Mouse (Mus musculus): ENCODE measurements around the gene Il17d. TPM values are rescaled to one million over a fixed set of nuclear protein-coding genes. Genes with fewer than 3 reads are reported as not detected.

Il17d gene
- 23.9 and 24.8 TPM in 2 replicates for polyA plus RNA-seq (2012; rRNA removed)

GRCm38 (mm10) chr14:57524671-57525387, at the start of gene Il17d:
TSS of gene Il17d (plus strand) at chr14:57524777.
- TF ChIP-seq POLR2A (IDR thresholded peaks at IDR 0.05; ENCODE audit: extremely low read depth, insufficient read depth, low read length) (no peak), CTCF (IDR thresholded peaks at IDR 0.05; ENCODE audit: extremely low read depth, insufficient read depth, low read length) (no peak)
- Histone ChIP-seq H3K27ac (ENCODE audit: insufficient read depth, low read length) (peak within 1 kb of the TSS; percentile 88), H3K4me1 (ENCODE audit: control insufficient read depth, insufficient read depth, low read length) (peaks cover 9% of the 10 kb centered on the region; the same call in 1 of the 2 replicates), H3K4me3 (ENCODE audit: insufficient read depth, low read length) (peak within 1 kb of the TSS; percentile 89)

GRCm38 (mm10) chr14:57475057-57475456, 49.5 kb upstream of the Il17d start:
- Histone ChIP-seq H3K27ac (ENCODE audit: insufficient read depth, low read length) (0 out of 2 replicates have a peak overlapping the region, but pooled peaks have one; percentile 87), H3K4me1 (ENCODE audit: control insufficient read depth, insufficient read depth, low read length) (peaks cover 5% of the 10 kb centered on the region), H3K4me3 (ENCODE audit: insufficient read depth, low read length) (no peak overlapping the region)
- TF ChIP-seq POLR2A (IDR thresholded peaks at IDR 0.05; ENCODE audit: extremely low read depth, insufficient read depth, low read length), result no peak
- TF ChIP-seq CTCF (IDR thresholded peaks at IDR 0.05; ENCODE audit: extremely low read depth, insufficient read depth, low read length), result no peak

- TF ChIP-seq POLR2A (IDR thresholded peaks at IDR 0.05; ENCODE audit: extremely low read depth, insufficient read depth, low read length) (no peak), CTCF (IDR thresholded peaks at IDR 0.05; ENCODE audit: extremely low read depth, insufficient read depth, low read length) (no peak)
- no peaks in the 10 kb centered on the region for H3K4me1 ChIP-seq (ENCODE audit: control insufficient read depth, insufficient read depth, low read length)
- no peak overlapping the region for H3K27ac ChIP-seq (ENCODE audit: insufficient read depth, low read length)
- no peak overlapping the region for H3K4me3 ChIP-seq (ENCODE audit: insufficient read depth, low read length)
Measured at GRCm38 (mm10) chr14:57482262-57482661, 42.3 kb upstream of the Il17d start.

- TF ChIP-seq CTCF (IDR thresholded peaks at IDR 0.05; ENCODE audit: extremely low read depth, insufficient read depth, low read length) (no peak), POLR2A (IDR thresholded peaks at IDR 0.05; ENCODE audit: extremely low read depth, insufficient read depth, low read length) (no peak)
- Histone ChIP-seq H3K4me3 (ENCODE audit: insufficient read depth, low read length) (no peak overlapping the region), H3K27ac (ENCODE audit: insufficient read depth, low read length) (no peak overlapping the region), H3K4me1 (ENCODE audit: control insufficient read depth, insufficient read depth, low read length) (peaks cover 2% of the 10 kb centered on the region; the same call in 1 of the 2 replicates)
Measured at GRCm38 (mm10) chr14:57484183-57484582, 40.4 kb upstream of the Il17d start.

GRCm38 (mm10) chr14:57489696-57490095, 34.9 kb upstream of the Il17d start:
- peaks cover 6% of the 10 kb centered on the region for H3K4me1 ChIP-seq (ENCODE audit: control insufficient read depth, insufficient read depth, low read length)
- H3K27ac ChIP-seq (ENCODE audit: insufficient read depth, low read length), result no peak overlapping the region
- no peak overlapping the region for H3K4me3 ChIP-seq (ENCODE audit: insufficient read depth, low read length)
- TF ChIP-seq CTCF (IDR thresholded peaks at IDR 0.05; ENCODE audit: extremely low read depth, insufficient read depth, low read length) (no peak), POLR2A (IDR thresholded peaks at IDR 0.05; ENCODE audit: extremely low read depth, insufficient read depth, low read length) (no peak)

- no peak for TF ChIP-seq POLR2A (IDR thresholded peaks at IDR 0.05; ENCODE audit: extremely low read depth, insufficient read depth, low read length)
- no peak for TF ChIP-seq CTCF (IDR thresholded peaks at IDR 0.05; ENCODE audit: extremely low read depth, insufficient read depth, low read length)
- no peak overlapping the region for H3K27ac ChIP-seq (ENCODE audit: insufficient read depth, low read length)
- H3K4me3 ChIP-seq (ENCODE audit: insufficient read depth, low read length), result no peak overlapping the region
- H3K4me1 ChIP-seq (ENCODE audit: control insufficient read depth, insufficient read depth, low read length), result peaks cover 6% of the 10 kb centered on the region
Measured at GRCm38 (mm10) chr14:57493840-57494239, 30.7 kb upstream of the Il17d start.

- H3K4me1 ChIP-seq (ENCODE audit: control insufficient read depth, insufficient read depth, low read length), result no peaks in the 10 kb centered on the region
- H3K4me3 ChIP-seq (ENCODE audit: insufficient read depth, low read length), result no peak overlapping the region
- no peak for TF ChIP-seq POLR2A (IDR thresholded peaks at IDR 0.05; ENCODE audit: extremely low read depth, insufficient read depth, low read length)
- TF ChIP-seq CTCF (IDR thresholded peaks at IDR 0.05; ENCODE audit: extremely low read depth, insufficient read depth, low read length), result no peak
- H3K27ac ChIP-seq (ENCODE audit: insufficient read depth, low read length), result no peak overlapping the region
Measured at GRCm38 (mm10) chr14:57503729-57504128, 20.8 kb upstream of the Il17d start.

GRCm38 (mm10) chr14:57509554-57509953, 15.0 kb upstream of the Il17d start:
- TF ChIP-seq POLR2A (IDR thresholded peaks at IDR 0.05; ENCODE audit: extremely low read depth, insufficient read depth, low read length), result no peak
- no peak overlapping the region for H3K4me3 ChIP-seq (ENCODE audit: insufficient read depth, low read length)
- no peaks in the 10 kb centered on the region for H3K4me1 ChIP-seq (ENCODE audit: control insufficient read depth, insufficient read depth, low read length)
- H3K27ac ChIP-seq (ENCODE audit: insufficient read depth, low read length), result no peak overlapping the region

GRCm38 (mm10) chr14:57515156-57515762, 9.3 kb upstream of the Il17d start:
- TF ChIP-seq POLR2A (IDR thresholded peaks at IDR 0.05; ENCODE audit: extremely low read depth, insufficient read depth, low read length) (no peak), CTCF (IDR thresholded peaks at IDR 0.05; ENCODE audit: extremely low read depth, insufficient read depth, low read length) (no peak)
- no peak overlapping the region for H3K27ac ChIP-seq (ENCODE audit: insufficient read depth, low read length)
- no peaks in the 10 kb centered on the region; the same call in 1 of the 2 replicates for H3K4me1 ChIP-seq (ENCODE audit: control insufficient read depth, insufficient read depth, low read length)
- H3K4me3 ChIP-seq (ENCODE audit: insufficient read depth, low read length), result no peak overlapping the region

- Histone ChIP-seq H3K27ac (ENCODE audit: insufficient read depth, low read length) (no peak overlapping the region), H3K4me3 (ENCODE audit: insufficient read depth, low read length) (no peak overlapping the region), H3K4me1 (ENCODE audit: control insufficient read depth, insufficient read depth, low read length) (no peaks in the 10 kb centered on the region; the same call in 1 of the 2 replicates)
- TF ChIP-seq CTCF (IDR thresholded peaks at IDR 0.05; ENCODE audit: extremely low read depth, insufficient read depth, low read length), result no peak
- no peak for TF ChIP-seq POLR2A (IDR thresholded peaks at IDR 0.05; ENCODE audit: extremely low read depth, insufficient read depth, low read length)
Measured at GRCm38 (mm10) chr14:57517001-57517400, 7.6 kb upstream of the Il17d start.

Measured in cortical plate, adult 2 months (tissue).